In the genomic region with DNA sequence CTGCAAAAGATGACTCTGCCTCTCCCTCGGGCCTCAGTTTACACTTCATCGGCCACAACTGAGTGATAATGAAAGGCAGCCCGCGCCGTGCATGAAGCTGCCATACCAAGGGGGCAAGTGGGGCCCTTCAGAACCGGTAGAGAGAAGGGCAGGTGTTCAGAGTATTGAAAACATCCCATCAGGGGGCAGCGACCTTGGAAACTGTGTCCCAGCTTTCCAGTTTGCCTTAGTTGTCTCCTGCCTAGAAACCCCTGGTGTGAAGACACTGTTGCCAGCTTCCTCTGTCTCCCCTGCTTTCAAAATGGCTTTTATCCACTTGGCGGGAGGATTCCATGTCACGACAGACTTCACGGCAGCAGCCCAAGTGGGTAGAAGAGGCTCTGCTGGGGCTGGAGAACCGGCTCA, we compare ENCODE assay signal across 9 mouse cellular contexts. TPM values are rescaled to one million over a fixed set of nuclear protein-coding genes. Genes with fewer than 3 reads are reported as not detected.
A peak's percentile ranks its signal among the peaks of the same experiment; 100 is the strongest.
DNase-seq lines count a peak whose midpoint lies in the region; ATAC-seq and TF ChIP-seq lines count a peak whose summit lies in the region.
"Had no signal": no experiment of that assay in that cellular context is flagged by ENCODE, and none has a peak within 500 bp of the region (broad histone marks: within the 10 kb centered on the region; RNA-seq: fewer than 3 reads in every experiment).

No protein-coding gene starts in this region.

- H3K27ac ChIP-seq in heart, embryonic 16.5 days (ENCODE audit: low read length) = no peak overlapping the region
- H3K27ac ChIP-seq in forebrain, embryonic 14.5 days (ENCODE audit: low read depth, low read length) = no peak overlapping the region
- H3K27ac ChIP-seq in midbrain, embryonic 12.5 days (replicated peaks) = no peak overlapping the region
- no peak overlapping the region for H3K27ac ChIP-seq in kidney, adult 2 months (ENCODE audit: insufficient read depth, low read depth, low read length)

- no peak for DNase-seq in heart, adult 18-20 months
- peak; percentile 59 for DNase-seq in brain, adult 2 months (ENCODE audit: low read depth, low spot score)
- no peak for DNase-seq in forebrain, embryonic 14.5 days (ENCODE audit: low spot score)
- no peak for DNase-seq in adrenal gland, adult 2 months
- no peak for DNase-seq in right cerebral cortex, postnatal 4 days
- DNase-seq in kidney, adult 2 months = no peak

- no peaks in the 10 kb centered on the region for H3K36me3 ChIP-seq in heart, embryonic 16.5 days (ENCODE audit: control insufficient read depth, insufficient read depth)
- H3K36me3 ChIP-seq in forebrain, embryonic 14.5 days (ENCODE audit: control insufficient read depth, insufficient read depth, low read length) = no peaks in the 10 kb centered on the region
- no peaks in the 10 kb centered on the region for H3K36me3 ChIP-seq in midbrain, embryonic 12.5 days
- H3K36me3 ChIP-seq in kidney, adult 2 months (ENCODE audit: control insufficient read depth, insufficient read depth, low read length) = no peaks in the 10 kb centered on the region

- ATAC-seq in heart, embryonic 16.5 days (replicated peaks; ENCODE audit: extremely low read depth, insufficient read depth, low FRiP score) = no peak
- ATAC-seq in forebrain, embryonic 14.5 days = no peak
- no peak for ATAC-seq in midbrain, embryonic 12.5 days (ENCODE audit: low FRiP score, low read depth)

- peaks cover 9% of the 10 kb centered on the region for H3K9me3 ChIP-seq in heart, embryonic 16.5 days (replicated peaks; ENCODE audit: control insufficient read depth, low read length)
- H3K9me3 ChIP-seq in forebrain, embryonic 14.5 days (replicated peaks; ENCODE audit: control insufficient read depth, low read length) = peaks cover 4% of the 10 kb centered on the region; the same call in 1 of the 2 replicates
- 0 out of 2 replicates have a peak, but pooled peaks cover 6% of the 10 kb centered on the region for H3K9me3 ChIP-seq in midbrain, embryonic 12.5 days

- H3K27me3 ChIP-seq in heart, embryonic 16.5 days (ENCODE audit: control insufficient read depth, insufficient read depth, low read length) = peaks cover 12% of the 10 kb centered on the region
- no peaks in the 10 kb centered on the region for H3K27me3 ChIP-seq in forebrain, embryonic 14.5 days (replicated peaks; ENCODE audit: control insufficient read depth, insufficient read depth, low read length)
- peaks cover 29% of the 10 kb centered on the region for H3K27me3 ChIP-seq in midbrain, embryonic 12.5 days
- no peaks in the 10 kb centered on the region for H3K27me3 ChIP-seq in kidney, adult 2 months (replicated peaks; ENCODE audit: control insufficient read depth, insufficient read depth, low read length)

- 4% methylated on average over 11 of the region's 11 CpGs for WGBS in heart, embryonic 16.5 days
- 4% methylated on average over 11 of the region's 11 CpGs for whole genome bisulfite sequencing in forebrain, embryonic 14.5 days
- whole genome bisulfite sequencing in midbrain, embryonic 12.5 days = 5% methylated on average over 11 of the region's 11 CpGs
- 15% methylated on average over 11 of the region's 11 CpGs for whole genome bisulfite sequencing in kidney, adult 2 months

- TF ChIP-seq POLR2A in kidney, adult 2 months (IDR thresholded peaks at IDR 0.05; ENCODE audit: low read depth, low read length) = no peak

- H3K9ac ChIP-seq in heart, embryonic 16.5 days (ENCODE audit: low read length) = no peak overlapping the region; the same call in 1 of the 2 replicates
- H3K9ac ChIP-seq in forebrain, embryonic 14.5 days (ENCODE audit: low read length) = no peak overlapping the region
- H3K9ac ChIP-seq in midbrain, embryonic 12.5 days (replicated peaks) = no peak overlapping the region

- TF ChIP-seq CTCF in kidney, adult 2 months (conservative IDR thresholded peaks at IDR 0.05; ENCODE audit: insufficient read depth, insufficient read length, low read depth, low read length) = no peak

- H3K4me2 ChIP-seq in heart, embryonic 16.5 days (ENCODE audit: low read depth, low read length) = peak overlapping the region; percentile 56
- peak overlapping the region; percentile 30; the same call in 1 of the 2 replicates for H3K4me2 ChIP-seq in forebrain, embryonic 14.5 days (ENCODE audit: low read length)
- peak overlapping the region; percentile 40 for H3K4me2 ChIP-seq in midbrain, embryonic 12.5 days (replicated peaks)

- H3K4me1 ChIP-seq in heart, embryonic 16.5 days (ENCODE audit: control insufficient read depth, insufficient read depth, low read length) = peaks cover 4% of the 10 kb centered on the region
- peaks cover 2% of the 10 kb centered on the region; the same call in 1 of the 2 replicates for H3K4me1 ChIP-seq in forebrain, embryonic 14.5 days (ENCODE audit: control insufficient read depth, insufficient read depth, low read length)
- peaks cover 5% of the 10 kb centered on the region; the same call in 1 of the 2 replicates for H3K4me1 ChIP-seq in midbrain, embryonic 12.5 days
- no peaks in the 10 kb centered on the region for H3K4me1 ChIP-seq in kidney, adult 2 months (ENCODE audit: control insufficient read depth, insufficient read depth, low read length)

- H3K4me3 ChIP-seq in heart, embryonic 16.5 days (ENCODE audit: low read length) = peak overlapping the region; percentile 39
- no peak overlapping the region for H3K4me3 ChIP-seq in forebrain, embryonic 14.5 days (ENCODE audit: low read depth, low read length)
- 0 out of 2 replicates have a peak overlapping the region, but pooled peaks have one; percentile 9 for H3K4me3 ChIP-seq in midbrain, embryonic 12.5 days
- H3K4me3 ChIP-seq in kidney, adult 2 months (ENCODE audit: insufficient read depth, low read depth, low read length) = no peak overlapping the region

RNA-seq across cellular contexts. Expression of a gene that starts 31.2 kb away (rescaled TPM):
- polyA plus RNA-seq in heart, embryonic 16.5 days (2015; fragmentation: Nextera tagmentation; extraction: Ambion mirVana) = 2.0 and 6.4 TPM in 2 replicates
- 1 to 10 TPM in 1 of 2 experiments, under 1 TPM in 1; 0.45 to 1.0 TPM for total RNA-seq in heart, adult 18-20 months (2021)
- 11.9 and 16.1 TPM in 2 replicates for polyA plus RNA-seq in forebrain, embryonic 14.5 days (2014; fragmentation: Nextera tagmentation; extraction: Ambion mirVana)
- 4.3 and 5.1 TPM in 2 replicates for polyA plus RNA-seq in midbrain, embryonic 12.5 days (2016; fragmentation: Nextera tagmentation; extraction: Ambion mirVana)
- total RNA-seq in adrenal gland, adult 2 months (2021) = 10 to 100 TPM in 1 of 2 experiments, 1 to 10 TPM in 1; 1.3 to 12.8 TPM
- 7.5 and 30.5 TPM in 2 replicates for polyA plus RNA-seq in adrenal gland, adult 2 months (2012; rRNA removed)
- 91.2 and 123 TPM in 2 replicates for polyA plus RNA-seq in kidney, adult 2 months (2012; rRNA removed)

RNA-seq across cellular contexts. Expression of a gene that starts 53.6 kb away (rescaled TPM):
- polyA plus RNA-seq in heart, embryonic 16.5 days (2015; fragmentation: Nextera tagmentation; extraction: Ambion mirVana) = 0.13 and 0.29 TPM in 2 replicates
- total RNA-seq in heart, adult 18-20 months (2021) = under 1 TPM; 0.67 to 0.89 TPM
- polyA plus RNA-seq in forebrain, embryonic 14.5 days (2014; fragmentation: Nextera tagmentation; extraction: Ambion mirVana) = 0.17 and 0.35 TPM in 2 replicates
- polyA plus RNA-seq in midbrain, embryonic 12.5 days (2016; fragmentation: Nextera tagmentation; extraction: Ambion mirVana) = 0.13 and 0.17 TPM in 2 replicates
- total RNA-seq in adrenal gland, adult 2 months (2021) = 1 to 10 TPM in 1 of 2 experiments, under 1 TPM in 1; 0.78 to 1.6 TPM
- 1.5 and 1.9 TPM in 2 replicates for polyA plus RNA-seq in adrenal gland, adult 2 months (2012; rRNA removed)
- 4.4 and 5.0 TPM in 2 replicates for polyA plus RNA-seq in kidney, adult 2 months (2012; rRNA removed)
- polyA plus RNA-seq: thymus, postnatal 0 days had no signal

Comparison
In these comparisons a context has a peak if more than half of its experiments do, and no peak if none do; other contexts are left out.
1. H3K4me3 ChIP-seq: peak in heart, embryonic 16.5 days (single experiment) and midbrain, embryonic 12.5 days (single experiment); none in forebrain, embryonic 14.5 days (single experiment) and kidney, adult 2 months (single experiment).
2. Peak in every context shown above with its lines, with median percentiles within 50 percentile points of each other: H3K4me2 ChIP-seq.